Mouse (Mus musculus) bone marrow macrophage, adult 2 months (primary cell): Measurements from ENCODE around the gene Gm49366.

Source experiments
- CTCF ChIP-seq: IDR thresholded peaks from 2 replicates; pipeline ENCODE4 v1.5.1; 2012; ENCODE audit warnings: low read depth, mild to moderate bottlenecking, low read length, moderate library complexity
- POLR2A ChIP-seq: IDR thresholded peaks from 2 replicates; pipeline ENCODE4 v1.6.1; 2012; ENCODE audit warnings: mild to moderate bottlenecking, low read depth, low read length, borderline replicate concordance

- TF ChIP-seq POLR2A (no peak), CTCF (no peak)
Measured at GRCm38 (mm10) chr12:84032854-84033253, 5.9 kb upstream of the Gm49366 start.
